Mouse (Mus musculus) inflammation-experienced regulatory T-cells, adult 6 months (primary cell): ENCODE data around the gene Sdk2. TPM values are rescaled to one million over a fixed set of nuclear protein-coding genes. Genes with fewer than 3 reads are reported as not detected.

Source experiments
- ATAC-seq: one replicate; pipeline ENCODE4 v1.8.0; 2017
- polyA plus RNA-seq, 3 experiments: library from polyadenylated mRNA; unstranded; fragments of 100-300 nt; shearing (Covaris generic); gene quantifications; one replicate each; pipeline ENCODE4 v1.2.1; 2017

Gene Sdk2
- polyA plus RNA-seq = under 1 TPM in 1 of 3 experiments, not detected in 2; 0.08 TPM

- no peak for ATAC-seq
These were observed at the start of gene Sdk2 for GRCm38 (mm10) chr11:114066951-114067762. Sdk2 (minus strand) TSS chr11:114067046.

DNA sequence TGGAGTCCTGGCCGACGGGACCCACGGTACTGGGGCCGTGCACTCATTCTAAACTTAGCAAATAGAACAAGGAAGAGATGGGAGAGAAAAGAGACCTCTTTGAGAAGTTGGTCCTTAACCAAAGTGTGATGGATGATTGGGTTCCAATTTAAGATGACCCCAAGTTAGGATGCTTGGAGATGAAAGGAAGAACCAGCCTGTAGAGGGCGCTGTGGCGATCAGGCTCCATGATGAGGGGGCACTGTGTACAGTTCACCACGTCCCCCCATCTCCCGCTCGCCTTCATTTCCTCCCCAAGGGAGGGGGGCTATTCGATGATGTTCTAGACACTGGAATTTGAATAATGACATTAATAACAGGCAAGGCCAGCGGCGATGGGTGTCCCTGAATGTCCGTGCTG is 48.2 kb upstream of the Sdk2 start:
- ATAC-seq = no peak

DNA sequence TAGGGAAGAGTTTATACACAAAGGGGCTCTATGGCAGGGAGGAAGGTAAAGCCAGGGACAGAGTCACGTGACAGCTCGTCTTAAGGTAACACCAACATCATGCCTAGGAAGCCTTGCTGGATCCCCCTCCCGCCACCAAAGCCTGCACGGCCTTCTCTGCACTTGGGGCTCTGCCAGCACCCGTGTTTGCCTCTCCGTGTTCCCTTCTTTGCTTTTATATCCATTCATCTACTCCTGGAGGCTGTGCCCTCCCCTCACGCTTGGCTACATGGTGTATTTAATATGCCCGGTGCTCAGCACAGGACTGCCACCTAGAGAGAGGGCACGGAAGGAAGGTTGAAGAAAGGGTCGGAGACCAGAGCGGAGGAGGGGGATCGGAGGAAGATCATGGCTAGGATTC is 47.8 kb upstream of the Sdk2 start:
- no peak for ATAC-seq

- no peak for ATAC-seq
These were observed 44.0 kb upstream of the Sdk2 start for GRCm38 (mm10) chr11:114110851-114111250.

DNA sequence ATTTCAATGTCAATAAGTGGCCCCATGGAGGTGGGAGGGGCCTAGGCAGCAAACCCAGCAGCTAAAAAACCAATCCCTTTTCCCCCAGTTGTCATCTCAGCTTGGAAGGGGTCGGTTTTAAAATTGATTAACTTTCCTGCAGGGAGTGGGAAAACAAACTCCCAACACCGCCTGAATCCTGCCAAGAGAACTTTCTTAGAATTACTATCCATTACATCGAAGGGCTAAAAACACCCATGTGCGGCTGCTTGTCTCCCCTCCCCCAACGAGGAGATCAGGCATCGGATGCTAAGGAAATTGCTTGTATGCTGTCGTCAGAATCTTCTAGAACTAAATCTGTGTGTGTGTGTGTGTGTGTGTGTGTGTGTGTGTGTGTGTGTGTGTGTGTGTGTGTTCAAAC is 26.8 kb upstream of the Sdk2 start:
- ATAC-seq = no peak

DNA sequence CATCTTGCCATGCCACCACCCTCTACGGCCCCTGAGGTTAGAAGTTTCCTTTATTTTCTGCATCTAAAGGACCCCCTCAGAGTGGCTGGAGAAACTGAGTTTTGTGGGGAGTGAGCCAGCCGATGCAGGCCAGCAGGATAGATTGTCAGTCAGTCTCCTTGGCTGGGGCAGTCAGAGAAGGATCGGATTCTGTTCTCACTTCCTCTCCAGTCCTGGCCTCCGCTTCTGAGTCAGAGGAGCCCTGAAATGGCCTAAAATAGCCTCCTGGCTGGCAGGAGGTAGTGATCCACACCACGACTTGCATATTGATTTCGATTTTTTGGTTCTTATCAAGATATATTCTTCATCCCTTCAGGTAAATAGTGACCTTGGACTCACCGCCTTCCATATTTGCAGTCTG is 26.3 kb upstream of the Sdk2 start:
- ATAC-seq = no peak

DNA sequence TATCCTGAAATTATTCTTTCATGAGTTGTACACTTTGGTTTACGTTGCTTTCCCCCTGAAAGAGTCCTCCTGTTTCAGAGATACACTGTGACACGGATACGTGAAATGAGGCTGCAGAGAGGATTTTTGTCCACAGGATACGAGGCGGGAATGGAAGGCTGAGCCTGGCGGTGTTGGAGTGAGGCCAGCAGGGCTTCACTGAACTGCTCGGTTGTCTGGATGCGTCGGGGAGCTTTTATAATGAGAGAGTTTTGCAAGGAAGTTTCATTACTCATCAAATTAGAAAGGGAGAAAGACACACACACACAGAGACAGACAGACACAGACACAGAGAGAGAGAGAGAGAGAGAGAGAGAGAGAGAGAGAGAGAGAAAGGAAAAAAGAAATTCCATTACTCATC is 13.8 kb upstream of the Sdk2 start:
- no peak for ATAC-seq

DNA sequence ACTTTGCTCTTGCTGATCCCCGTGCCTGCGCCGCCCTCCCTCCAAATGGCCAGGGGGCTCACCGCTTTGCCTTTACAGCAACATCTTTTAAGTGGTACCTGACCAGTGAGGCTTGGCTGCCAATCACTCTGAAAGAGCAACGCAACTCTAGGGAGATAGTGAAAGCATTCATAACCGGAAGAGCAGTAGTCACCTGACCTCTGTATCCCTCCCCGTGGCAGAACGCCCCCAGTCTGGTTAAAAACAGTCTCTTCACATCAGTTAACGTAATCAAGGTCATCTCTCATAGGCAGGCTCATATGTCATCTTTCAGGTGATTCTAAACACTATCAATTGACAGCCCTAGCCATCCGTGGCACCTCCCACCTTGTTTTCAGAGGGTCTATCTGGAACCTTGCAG is 5.8 kb upstream of the Sdk2 start:
- ATAC-seq = no peak

GRCm38 (mm10) chr11:114071998-114072397 is 5.2 kb upstream of the Sdk2 start:
- no peak for ATAC-seq

GRCm38 (mm10) chr11:114070881-114071280 is 4.0 kb upstream of the Sdk2 start:
- no peak for ATAC-seq

DNA sequence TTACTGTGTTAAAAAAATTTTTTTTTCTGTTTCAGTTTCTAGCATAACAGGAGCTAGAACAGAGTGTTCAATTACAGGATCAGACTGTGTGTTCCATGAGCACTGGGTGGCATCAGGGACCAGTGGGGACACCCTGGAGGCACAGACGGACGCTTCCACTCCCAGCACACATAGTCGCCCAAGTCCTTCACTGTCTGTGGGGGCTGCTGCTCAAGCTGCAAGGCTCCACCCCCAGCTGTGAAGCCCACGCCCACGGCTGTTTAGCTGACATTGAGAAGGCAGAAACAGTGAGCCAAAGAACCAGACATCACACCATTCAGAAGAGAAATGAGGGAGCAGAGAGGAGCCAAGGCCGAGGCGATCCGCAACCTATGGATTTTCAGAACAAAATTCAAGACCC is 3.3 kb upstream of the Sdk2 start:
- no peak for ATAC-seq

- ATAC-seq = no peak
These were observed 1.5 kb upstream of the Sdk2 start for GRCm38 (mm10) chr11:114068390-114068789.

DNA sequence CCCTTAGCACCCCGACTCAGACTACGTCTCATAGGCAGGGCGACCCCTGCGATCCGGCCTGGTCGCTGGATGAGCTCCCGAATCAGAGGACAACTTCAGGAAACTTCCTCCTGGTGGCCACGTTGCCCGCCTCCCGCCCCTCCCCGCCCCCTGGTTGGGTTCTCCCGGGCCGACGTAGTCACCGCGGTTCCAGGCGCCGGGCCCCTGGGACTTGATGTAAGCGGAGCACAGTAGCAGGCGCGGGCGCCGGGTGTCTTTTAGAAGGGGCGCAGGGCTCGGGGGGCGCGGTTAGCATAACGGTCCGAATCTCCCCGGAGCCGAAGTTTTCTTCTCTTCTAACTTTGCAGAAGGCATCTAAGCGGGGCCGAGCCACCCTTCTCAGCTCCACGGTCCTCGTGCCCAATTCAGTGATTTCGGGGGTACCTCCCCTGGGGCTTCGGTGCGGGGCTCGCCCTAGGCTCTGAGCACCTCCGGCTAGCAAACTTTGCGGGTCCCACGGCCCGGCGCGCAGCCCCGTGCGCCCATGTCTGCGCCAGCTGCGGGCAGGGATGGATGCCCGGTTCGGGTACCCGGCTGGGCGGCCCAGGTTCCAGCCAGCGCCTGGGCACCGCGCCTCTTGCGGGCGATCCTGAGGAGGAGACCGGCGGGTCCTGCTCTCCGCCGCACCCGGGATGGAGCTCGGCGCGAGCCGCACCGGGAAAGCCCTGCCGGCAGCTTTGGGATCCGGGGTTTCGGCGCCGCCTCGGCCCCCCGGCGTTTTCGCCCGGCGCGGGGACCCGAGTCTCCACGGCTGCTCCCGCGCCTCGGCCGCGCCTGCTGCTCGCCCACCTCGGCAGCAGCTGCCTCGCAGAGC is 522 bp downstream of the Sdk2 start:
- ATAC-seq = no peak

- no peak for ATAC-seq
These were observed 1.2 kb downstream of the Sdk2 start for GRCm38 (mm10) chr11:114065596-114065995.

DNA sequence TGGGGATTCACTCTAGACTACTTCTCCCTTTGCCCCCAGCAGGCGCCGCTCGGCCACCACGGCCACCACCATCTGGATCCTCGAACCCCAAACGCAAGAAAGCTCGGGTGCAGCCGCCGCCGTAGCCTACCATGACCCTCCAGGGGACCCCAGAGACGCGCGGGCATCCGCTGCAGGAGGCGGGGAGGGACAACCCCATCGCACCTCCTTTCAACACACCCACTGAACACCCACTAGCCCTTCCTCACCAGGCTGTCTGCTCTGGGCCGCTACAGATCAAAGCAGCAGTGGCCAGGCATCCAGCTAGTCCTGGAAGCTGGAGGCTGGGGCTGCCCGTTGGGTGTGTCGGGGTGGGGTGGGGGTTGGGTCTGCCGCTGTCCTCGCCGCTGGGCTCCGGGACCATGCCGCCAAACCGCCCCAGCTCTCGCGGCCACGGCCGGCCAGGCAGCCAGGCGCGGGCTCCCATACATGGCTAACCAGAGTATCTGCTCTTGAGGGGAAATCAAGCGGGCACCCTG is 1.9 kb downstream of the Sdk2 start:
- no peak for ATAC-seq

DNA sequence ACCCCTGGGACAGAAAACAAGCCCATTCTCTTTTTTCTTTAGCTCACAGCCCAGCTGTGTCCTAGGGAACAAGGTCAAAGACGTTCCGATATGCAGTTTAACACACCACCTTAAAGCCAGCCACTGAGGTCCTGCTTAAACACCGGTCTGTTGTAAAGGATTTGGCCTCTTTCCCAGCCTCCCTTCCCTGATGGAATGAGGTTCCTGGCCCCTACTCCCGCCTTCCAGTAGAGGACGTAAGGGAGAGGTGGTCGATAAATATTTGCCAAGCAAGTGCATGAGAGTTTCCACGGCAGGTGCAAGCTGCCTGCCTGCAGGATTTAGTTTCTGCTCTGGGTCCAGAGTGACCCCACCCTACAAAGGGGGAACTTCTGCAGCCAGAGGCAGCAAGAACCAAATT is 4.9 kb downstream of the Sdk2 start:
- ATAC-seq = no peak

DNA sequence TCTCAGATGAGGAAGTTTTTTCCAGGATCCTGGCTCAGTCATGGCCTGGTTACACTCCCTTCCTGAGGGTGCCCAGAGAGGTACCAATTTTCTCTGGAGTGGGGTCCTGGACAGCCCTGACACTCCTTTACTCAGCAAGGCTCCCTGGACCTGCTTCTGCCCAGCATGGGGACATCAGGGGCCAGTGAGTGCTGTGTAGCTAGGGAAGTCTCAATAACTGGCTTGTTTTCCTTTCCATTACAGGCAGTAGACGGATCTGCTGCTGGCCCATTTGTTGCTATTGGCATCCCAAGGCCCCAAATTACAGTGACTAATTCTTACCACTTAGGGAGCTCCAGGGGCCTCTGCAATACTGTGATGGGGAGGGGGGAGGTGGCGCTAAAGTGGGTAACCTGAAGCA is 5.6 kb downstream of the Sdk2 start:
- ATAC-seq = no peak

- no peak for ATAC-seq
These were observed 10.5 kb downstream of the Sdk2 start for GRCm38 (mm10) chr11:114056351-114056750.

DNA sequence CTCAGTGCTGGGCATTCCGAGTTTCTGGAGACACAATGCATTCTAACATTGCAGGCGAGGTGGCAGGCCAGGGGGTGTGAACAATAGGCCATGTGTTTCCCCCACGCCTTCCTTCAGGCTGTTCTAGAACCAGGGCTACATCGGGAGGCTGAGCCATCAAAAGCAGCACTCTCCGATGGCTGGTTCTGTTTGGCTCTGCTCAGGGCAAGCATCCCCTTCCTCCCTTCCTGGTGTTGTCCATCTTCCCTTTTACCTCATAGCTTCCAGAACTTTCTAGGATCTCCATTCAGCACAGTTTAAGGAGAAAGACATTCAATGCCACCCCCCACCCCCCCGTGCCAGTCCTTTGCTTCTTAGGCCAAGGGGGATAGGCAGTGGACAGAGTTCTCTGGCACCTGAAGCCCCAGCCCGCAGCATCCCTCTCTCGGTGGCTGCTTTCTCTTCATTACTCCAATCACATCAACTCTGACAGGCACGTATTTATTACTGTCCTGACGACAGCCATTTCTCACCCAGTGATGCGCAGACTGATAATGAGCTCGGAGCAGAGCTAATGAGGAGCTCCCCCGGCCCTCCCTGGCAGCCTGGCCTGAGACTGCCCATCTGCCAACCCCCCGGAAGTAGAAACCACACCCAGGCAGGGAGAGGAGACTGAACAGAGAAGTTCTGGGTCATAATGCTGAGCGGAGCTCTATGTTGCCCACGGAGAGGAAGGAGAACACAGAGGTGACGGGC is 12.1 kb downstream of the Sdk2 start:
- no peak for ATAC-seq

GRCm38 (mm10) chr11:114051361-114051760 is 15.5 kb downstream of the Sdk2 start:
- no peak for ATAC-seq

DNA sequence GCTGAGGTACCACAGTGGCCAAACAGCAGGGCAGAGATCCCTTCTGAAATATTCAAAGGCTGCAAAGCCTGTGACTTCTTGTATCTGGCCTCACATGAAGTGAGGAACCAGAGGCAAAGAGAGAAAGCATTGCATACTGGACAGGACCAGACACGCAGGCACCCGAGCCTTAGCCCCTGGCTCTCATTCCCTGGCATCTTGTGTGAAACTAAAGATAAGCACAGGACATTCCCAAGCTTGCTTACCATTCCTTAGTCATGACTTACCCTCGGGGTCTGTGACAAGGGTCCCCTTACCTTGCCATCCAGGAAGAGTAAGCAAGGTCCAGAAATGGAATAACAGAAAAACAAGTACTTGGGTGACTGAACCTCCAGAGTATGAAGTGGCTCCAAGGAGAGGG is 16.3 kb downstream of the Sdk2 start:
- no peak for ATAC-seq

- no peak for ATAC-seq
These were observed 18.9 kb downstream of the Sdk2 start for GRCm38 (mm10) chr11:114047887-114048331.

- ATAC-seq = no peak
These were observed 19.9 kb downstream of the Sdk2 start for GRCm38 (mm10) chr11:114046927-114047326.
